Mouse (Mus musculus) forebrain, embryonic 10.5 days (tissue): ENCODE measurements around the gene Bap1. TPM values are rescaled to one million over a fixed set of nuclear protein-coding genes. Genes with fewer than 3 reads are reported as not detected.

Experiments
- DNase-seq: peaks from one replicate; pipeline ENCODE4 v3.0.0-alpha.2; 2017; ENCODE audit warnings: low spot score; ENCODE audit errors: extremely low spot score
- H3K27ac ChIP-seq: fragments of 300-500 bp; sonication (generic); 2 replicates; pipeline ENCODE4 v1.5.1; 2016; ENCODE audit warnings: mild to moderate bottlenecking
- H3K27me3 ChIP-seq: fragments of 300-500 bp; sonication (generic); 2 replicates; pipeline ENCODE4 v1.6.1; 2016; ENCODE audit warnings: mild to moderate bottlenecking; ENCODE audit not compliant: poor library complexity, severe bottlenecking
- H3K36me3 ChIP-seq: fragments of 300-500 bp; sonication (generic); replicated peaks from 2 replicates; pipeline ENCODE4 v1.6.1; 2016; ENCODE audit warnings: mild to moderate bottlenecking, moderate library complexity
- H3K4me1 ChIP-seq: fragments of 300-500 bp; sonication (generic); 2 replicates; pipeline ENCODE4 v1.6.1; 2016
- H3K4me3 ChIP-seq: fragments of 300-500 bp; sonication (generic); 2 replicates; pipeline ENCODE4 v1.5.1; 2016; ENCODE audit warnings: mild to moderate bottlenecking, moderate library complexity
- H3K9me3 ChIP-seq: fragments of 300-500 bp; sonication (generic); 2 replicates; pipeline ENCODE4 v1.6.1; 2016; ENCODE audit warnings: mild to moderate bottlenecking, moderate library complexity
- WGBS: fragments of 180-500 bp; shearing (Covaris S2); methylation state at CpG from one replicate; pipeline ENCODE4 v1.1.7; 2016; 5-methylcytosine and 5-hydroxymethylcytosine counted together
- polyA plus RNA-seq: library from polyadenylated mRNA; unstranded; fragments of >200 nt; fragmentation: Nextera tagmentation; extraction: Ambion mirVana; gene quantifications from 2 replicates; pipeline ENCODE4 v1.2.1, GENCODE M21; 2016

The Bap1 gene
- polyA plus RNA-seq, 1 experiment from 2014 or later: 146 TPM

GRCm38 (mm10) chr14:31215157-31216002 lies 35.9 kb upstream of the Bap1 start:
- DNase-seq: peak; percentile 67
- Histone ChIP-seq H3K27ac (peak overlapping the region; percentile 74), H3K4me1 (peaks cover 34% of the 10 kb centered on the region), H3K9me3 (no peaks in the 10 kb centered on the region), H3K4me3 (no peak overlapping the region), H3K36me3 (no peaks in the 10 kb centered on the region), H3K27me3 (peaks cover 21% of the 10 kb centered on the region)
- WGBS: 32% methylated on average over 15 of the region's 15 CpGs

GRCm38 (mm10) chr14:31216846-31217245 lies 34.4 kb upstream of the Bap1 start, which contains the start of gene Nisch:
TSS of gene Nisch (minus strand) at chr14:31216946.
- DNase-seq: no peak
- 63% methylated on average over 2 of the region's 2 CpGs for WGBS
- peak within 1 kb of the TSS; percentile 74 for H3K27ac ChIP-seq
- H3K9me3 ChIP-seq: no peaks in the 10 kb centered on the region
- peak within 1 kb of the TSS; percentile 0; the same call in 1 of the 2 replicates for H3K4me3 ChIP-seq
- H3K27me3 ChIP-seq: peaks cover 21% of the 10 kb centered on the region
- no peaks in the 10 kb centered on the region for H3K36me3 ChIP-seq
- peaks cover 47% of the 10 kb centered on the region for H3K4me1 ChIP-seq

- Histone ChIP-seq H3K36me3 (no peaks in the 10 kb centered on the region), H3K4me3 (peak within 1 kb of the TSS; percentile 0; the same call in 1 of the 2 replicates), H3K9me3 (no peaks in the 10 kb centered on the region), H3K27ac (peak within 1 kb of the TSS; percentile 74), H3K27me3 (peaks cover 21% of the 10 kb centered on the region), H3K4me1 (peaks cover 47% of the 10 kb centered on the region)
- 15% methylated on average over 11 of the region's 11 CpGs for WGBS
- peak; percentile 63 for DNase-seq
Measured at GRCm38 (mm10) chr14:31217666-31218065, 33.6 kb upstream of the Bap1 start, which contains the start of gene Sema3g. TSS of gene Sema3g (plus strand) at chr14:31217860.

GRCm38 (mm10) chr14:31226978-31227377 lies 24.3 kb upstream of the Bap1 start:
- Histone ChIP-seq H3K27me3 (no peaks in the 10 kb centered on the region), H3K9me3 (no peaks in the 10 kb centered on the region), H3K27ac (0 out of 2 replicates have a peak overlapping the region, but pooled peaks have one; percentile 21), H3K36me3 (no peaks in the 10 kb centered on the region), H3K4me3 (no peak overlapping the region), H3K4me1 (peaks cover 14% of the 10 kb centered on the region)
- WGBS: 81% methylated on average over 4 of the region's 4 CpGs
- no peak for DNase-seq

- no peaks in the 10 kb centered on the region for H3K36me3 ChIP-seq
- no peak for DNase-seq
- H3K4me1 ChIP-seq: peaks cover 14% of the 10 kb centered on the region
- H3K27ac ChIP-seq: peak overlapping the region; percentile 6; the same call in 1 of the 2 replicates
- H3K4me3 ChIP-seq: no peak overlapping the region
- no peaks in the 10 kb centered on the region for H3K27me3 ChIP-seq
- 79% methylated on average over 6 of the region's 6 CpGs for WGBS
- no peaks in the 10 kb centered on the region for H3K9me3 ChIP-seq
Measured at GRCm38 (mm10) chr14:31228234-31228633, 23.0 kb upstream of the Bap1 start.

- no peak for DNase-seq
- 78% methylated on average over 8 of the region's 8 CpGs for WGBS
Measured at GRCm38 (mm10) chr14:31230442-31230841, 20.8 kb upstream of the Bap1 start.

GRCm38 (mm10) chr14:31232404-31233069 lies 18.7 kb upstream of the Bap1 start:
- 0 out of 2 replicates have a peak overlapping the region, but pooled peaks have one; percentile 8 for H3K27ac ChIP-seq
- H3K27me3 ChIP-seq: no peaks in the 10 kb centered on the region
- peaks cover 14% of the 10 kb centered on the region for H3K4me1 ChIP-seq
- no peaks in the 10 kb centered on the region for H3K36me3 ChIP-seq
- no peak overlapping the region for H3K4me3 ChIP-seq
- DNase-seq: no peak
- no peaks in the 10 kb centered on the region for H3K9me3 ChIP-seq
- 87% methylated on average over 13 of the region's 13 CpGs for WGBS

More at GRCm38 (mm10) chr14:31230442-31230841, 20.8 kb upstream of the Bap1 start:
- peak overlapping the region; percentile 31; the same call in 1 of the 2 replicates for H3K27ac ChIP-seq
- no peaks in the 10 kb centered on the region for H3K9me3 ChIP-seq
- no peak overlapping the region for H3K4me3 ChIP-seq
- H3K36me3 ChIP-seq: no peaks in the 10 kb centered on the region
- H3K27me3 ChIP-seq: no peaks in the 10 kb centered on the region
- H3K4me1 ChIP-seq: peaks cover 14% of the 10 kb centered on the region

- Histone ChIP-seq H3K4me1 (peaks cover 14% of the 10 kb centered on the region), H3K9me3 (no peaks in the 10 kb centered on the region), H3K27me3 (no peaks in the 10 kb centered on the region), H3K4me3 (no peak overlapping the region), H3K36me3 (no peaks in the 10 kb centered on the region), H3K27ac (peak overlapping the region; percentile 10; the same call in 1 of the 2 replicates)
- DNase-seq: no peak
- 89% methylated on average over 14 of the region's 14 CpGs for WGBS
Measured at GRCm38 (mm10) chr14:31233070-31233995, 17.9 kb upstream of the Bap1 start.

GRCm38 (mm10) chr14:31233996-31234591 lies 17.2 kb upstream of the Bap1 start:
- peaks cover 8% of the 10 kb centered on the region for H3K4me1 ChIP-seq
- no peak overlapping the region for H3K4me3 ChIP-seq
- peak; percentile 68 for DNase-seq
- H3K27me3 ChIP-seq: no peaks in the 10 kb centered on the region
- peak overlapping the region; percentile 51 for H3K27ac ChIP-seq
- no peaks in the 10 kb centered on the region for H3K9me3 ChIP-seq
- H3K36me3 ChIP-seq: peaks cover 5% of the 10 kb centered on the region
- 30% methylated on average over 11 of the region's 11 CpGs for WGBS

- no peaks in the 10 kb centered on the region for H3K27me3 ChIP-seq
- H3K36me3 ChIP-seq: peaks cover 10% of the 10 kb centered on the region
- H3K9me3 ChIP-seq: no peaks in the 10 kb centered on the region
- DNase-seq: no peak
- no peaks in the 10 kb centered on the region; the same call in 1 of the 2 replicates for H3K4me1 ChIP-seq
- WGBS: 90% methylated on average over 7 of the region's 7 CpGs
- no peak overlapping the region for H3K4me3 ChIP-seq
- H3K27ac ChIP-seq: no peak overlapping the region
Measured at GRCm38 (mm10) chr14:31237101-31237882, 14.0 kb upstream of the Bap1 start.

GRCm38 (mm10) chr14:31240528-31240927 lies 10.7 kb upstream of the Bap1 start:
- 65% methylated on average over 3 of the region's 3 CpGs for WGBS
- Histone ChIP-seq H3K27me3 (no peaks in the 10 kb centered on the region), H3K9me3 (no peaks in the 10 kb centered on the region), H3K4me3 (no peak overlapping the region), H3K36me3 (peaks cover 10% of the 10 kb centered on the region), H3K4me1 (no peaks in the 10 kb centered on the region), H3K27ac (no peak overlapping the region)
- no peak for DNase-seq
